Mouse (Mus musculus) hindbrain, postnatal 0 days (tissue): ENCODE data around the gene Jak1. TPM values are rescaled to one million over a fixed set of nuclear protein-coding genes. Genes with fewer than 3 reads are reported as not detected.
A peak's percentile ranks its signal among the peaks of the same experiment; 100 is the strongest.

Source experiments
- ATAC-seq: fragments of 200-750 bp; cut with Nextera tagmentation; 2 replicates; pipeline ENCODE4 v1.8.0; 2017; ENCODE audit warnings: mild to moderate bottlenecking, moderate TSS enrichment, moderate library complexity
- DNase-seq: peaks from one replicate; pipeline ENCODE4 v3.0.0-alpha.2; 2015; ENCODE audit warnings: low spot score
- H3K27ac ChIP-seq: fragments of 300-500 bp; sonication (generic); 2 replicates; pipeline ENCODE4 v1.5.1; 2014; ENCODE audit warnings: mild to moderate bottlenecking
- H3K27me3 ChIP-seq: fragments of 300-500 bp; sonication (generic); 2 replicates; pipeline ENCODE4 v1.6.1; 2014; ENCODE audit warnings: low read length, mixed read lengths; ENCODE audit not compliant: insufficient read depth
- H3K36me3 ChIP-seq: fragments of 300-500 bp; sonication (generic); 2 replicates; pipeline ENCODE4 v1.6.1; 2014; ENCODE audit warnings: low read length, mixed read lengths; ENCODE audit not compliant: insufficient read depth
- H3K4me1 ChIP-seq: fragments of 300-500 bp; sonication (generic); 2 replicates; pipeline ENCODE4 v1.6.1; 2014; ENCODE audit warnings: antibody characterized with exemption, low read length, mixed read lengths; ENCODE audit not compliant: insufficient read depth
- H3K4me2 ChIP-seq: fragments of 300-500 bp; sonication (generic); 2 replicates; pipeline ENCODE4 v1.6.1; 2014; ENCODE audit warnings: low read depth, mild to moderate bottlenecking, low read length, moderate library complexity, mixed read lengths
- H3K4me3 ChIP-seq: fragments of 300-500 bp; sonication (generic); 2 replicates; pipeline ENCODE4 v1.5.1; 2014; ENCODE audit warnings: low read length
- H3K9ac ChIP-seq: fragments of 300-500 bp; sonication (generic); replicated peaks from 2 replicates; pipeline ENCODE4 v1.6.1; 2014; ENCODE audit warnings: mild to moderate bottlenecking, low read length, moderate library complexity, mixed read lengths
- H3K9me3 ChIP-seq: fragments of 300-500 bp; sonication (generic); 2 replicates; pipeline ENCODE4 v1.6.1; 2016; ENCODE audit warnings: low read length, mixed read lengths
- CTCF ChIP-seq: IDR thresholded peaks from 2 replicates; pipeline ENCODE4 v1.5.1; 2016; ENCODE audit warnings: antibody characterized with exemption, control low read depth, low read depth
- WGBS: fragments of 180-500 bp; shearing (Covaris S2); extraction: QIAGEN DNeasy Blood & Tissue Kit; methylation state at CpG from one replicate; pipeline ENCODE4 v1.1.7; 2014; 5-methylcytosine and 5-hydroxymethylcytosine counted together
- polyA plus RNA-seq: library from polyadenylated mRNA; unstranded; fragments of >200 nt; fragmentation: Nextera tagmentation; extraction: Ambion mirVana; gene quantifications from 2 replicates; pipeline ENCODE4 v1.2.1, GENCODE M21; 2015
- total RNA-seq: library from RNA; depleted of rRNA; stranded (reverse); fragments of >200 nt; gene quantifications from 2 replicates; pipeline ENCODE4 v1.2.3, GENCODE M21; 2014; rRNA removed

The Jak1 gene
- total and polyA plus RNA-seq, 2 experiments from 2014 or later = 63.1 to 106 TPM

- Histone ChIP-seq H3K4me2 (no peak overlapping the region), H3K9me3 (no peaks in the 10 kb centered on the region), H3K27ac (no peak overlapping the region), H3K4me3 (no peak overlapping the region), H3K4me1 (no peaks in the 10 kb centered on the region), H3K36me3 (no peaks in the 10 kb centered on the region), H3K9ac (no peak overlapping the region), H3K27me3 (no peaks in the 10 kb centered on the region)
- TF ChIP-seq CTCF = no peak
- ATAC-seq (0 out of 2 replicates have a peak, but pooled peaks have one; percentile 49), DNase-seq (peak; percentile 20)
- 63% methylated on average over 8 of the region's 8 CpGs for WGBS
Observed at GRCm38 (mm10) chr4:101135013-101135412, 130.1 kb downstream of the Jak1 start.

GRCm38 (mm10) chr4:101121002-101121401 lies 144.1 kb downstream of the Jak1 start:
- no peaks in the 10 kb centered on the region; the same call in 1 of the 2 replicates for H3K36me3 ChIP-seq
- 88% methylated on average over 7 of the region's 7 CpGs for WGBS
- no peaks in the 10 kb centered on the region for H3K4me1 ChIP-seq
- ATAC-seq (no peak), DNase-seq (no peak)
- H3K4me3 ChIP-seq = no peak overlapping the region
- no peak for TF ChIP-seq CTCF
- H3K9ac ChIP-seq = no peak overlapping the region
- H3K9me3 ChIP-seq = no peaks in the 10 kb centered on the region
- H3K27me3 ChIP-seq = no peaks in the 10 kb centered on the region
- no peak overlapping the region for H3K4me2 ChIP-seq
- H3K27ac ChIP-seq = no peak overlapping the region

GRCm38 (mm10) chr4:101107122-101107521 lies 158.0 kb downstream of the Jak1 start:
- no peaks in the 10 kb centered on the region for H3K4me1 ChIP-seq
- ATAC-seq (no peak), DNase-seq (no peak)
- 84% methylated on average over 12 of the region's 12 CpGs for WGBS
- H3K4me3 ChIP-seq = no peak overlapping the region
- no peaks in the 10 kb centered on the region for H3K27me3 ChIP-seq
- H3K9me3 ChIP-seq = peaks cover 9% of the 10 kb centered on the region; the same call in 1 of the 2 replicates
- no peak overlapping the region for H3K27ac ChIP-seq
- TF ChIP-seq CTCF = no peak
- H3K4me2 ChIP-seq = no peak overlapping the region
- H3K9ac ChIP-seq = no peak overlapping the region
- peaks cover 10% of the 10 kb centered on the region for H3K36me3 ChIP-seq

Other genes with a start within 250 kb of the Jak1 start
- gene Gm10577, start 244.6 kb downstream of the Jak1 start, total RNA-seq = not detected in 2 replicates
- not detected in 2 replicates for gene Gm10577, start 244.6 kb downstream of the Jak1 start, polyA plus RNA-seq
- gene Raver2, start 196.3 kb downstream of the Jak1 start, total RNA-seq = 18.9 and 20.2 TPM in 2 replicates
- 5.3 and 6.6 TPM in 2 replicates for gene Raver2, start 196.3 kb downstream of the Jak1 start, polyA plus RNA-seq
- gene Ak4, start 154.0 kb upstream of the Jak1 start, total RNA-seq = 18.6 and 23.6 TPM in 2 replicates
- gene Ak4, start 154.0 kb upstream of the Jak1 start, polyA plus RNA-seq = 8.2 and 8.4 TPM in 2 replicates
- gene Dnajc6, start 231.4 kb upstream of the Jak1 start, total RNA-seq = 205 and 216 TPM in 2 replicates
- 56.5 and 60.9 TPM in 2 replicates for gene Dnajc6, start 231.4 kb upstream of the Jak1 start, polyA plus RNA-seq